Mouse (Mus musculus): ENCODE measurements at regions not wholly inside any gene's neighbourhood (a gene's known extent, or its start where the extent isn't known, plus 50 kb on each side); places are given as distances from the start of the nearest gene placed in this dataset.

- DNase-seq = peak; percentile 8
Measured at GRCm38 (mm10) chr6:43021967-43022366, 73.1 kb downstream of the Olfr444 start.
